Mouse (Mus musculus) hindbrain, embryonic 16.5 days (tissue): Measurements from ENCODE around the gene Pkd1l2. TPM values are rescaled to one million over a fixed set of nuclear protein-coding genes. Genes with fewer than 3 reads are reported as not detected.

Source experiments
- ATAC-seq: fragments of 200-750 bp; cut with Nextera tagmentation; 2 replicates; pipeline ENCODE4 v1.8.0; 2017; ENCODE audit warnings: moderate TSS enrichment, moderate library complexity
- H3K27ac ChIP-seq: fragments of 300-500 bp; sonication (generic); 2 replicates; pipeline ENCODE4 v1.5.1; 2014; ENCODE audit warnings: low read depth, mild to moderate bottlenecking, control low read depth, low read length, moderate library complexity
- H3K27me3 ChIP-seq: fragments of 300-500 bp; sonication (generic); replicated peaks from 2 replicates; pipeline ENCODE4 v1.6.1; 2014; ENCODE audit warnings: low read length; ENCODE audit not compliant: control insufficient read depth, insufficient read depth
- H3K36me3 ChIP-seq: fragments of 300-500 bp; sonication (generic); 2 replicates; pipeline ENCODE4 v1.6.1; 2014; ENCODE audit warnings: mild to moderate bottlenecking, low read length, moderate library complexity, mixed read lengths; ENCODE audit not compliant: control insufficient read depth, insufficient read depth
- H3K4me1 ChIP-seq: fragments of 300-500 bp; sonication (generic); 2 replicates; pipeline ENCODE4 v1.6.1; 2014; ENCODE audit warnings: low read depth, low read length; ENCODE audit not compliant: control insufficient read depth, insufficient read depth
- H3K4me2 ChIP-seq: fragments of 300-500 bp; sonication (generic); 2 replicates; pipeline ENCODE4 v1.6.1; 2014; ENCODE audit warnings: mild to moderate bottlenecking, low read length, control low read depth, moderate library complexity
- H3K4me3 ChIP-seq: fragments of 300-500 bp; sonication (generic); 2 replicates; pipeline ENCODE4 v1.5.1; 2014; ENCODE audit warnings: mild to moderate bottlenecking, low read length, control low read depth, moderate library complexity
- H3K9ac ChIP-seq: fragments of 300-500 bp; sonication (generic); 2 replicates; pipeline ENCODE4 v1.6.1; 2014; ENCODE audit warnings: low read depth, mild to moderate bottlenecking, control low read depth, low read length, moderate library complexity
- H3K9me3 ChIP-seq: fragments of 300-500 bp; sonication (generic); 2 replicates; pipeline ENCODE4 v1.6.1; 2014; ENCODE audit warnings: mild to moderate bottlenecking, low read length, moderate library complexity; ENCODE audit not compliant: control insufficient read depth
- WGBS: fragments of 180-500 bp; shearing (Covaris S2); extraction: QIAGEN DNeasy Blood & Tissue Kit; methylation state at CpG from one replicate; pipeline ENCODE4 v1.1.7; 2014; 5-methylcytosine and 5-hydroxymethylcytosine counted together
- polyA plus RNA-seq: library from polyadenylated mRNA; unstranded; fragments of >200 nt; fragmentation: Nextera tagmentation; extraction: Ambion mirVana; gene quantifications from 2 replicates; pipeline ENCODE4 v1.2.1, GENCODE M21; 2015

The Pkd1l2 gene
- 0.05 TPM in 2 replicates for polyA plus RNA-seq

GRCm38 (mm10) chr8:117082399-117082872, at the start of gene Pkd1l2:
Pkd1l2 (minus strand) TSS chr8:117082449.
- no peaks in the 10 kb centered on the region for H3K9me3 ChIP-seq
- no peaks in the 10 kb centered on the region for H3K4me1 ChIP-seq
- ATAC-seq: no peak
- no peaks in the 10 kb centered on the region for H3K36me3 ChIP-seq
- no peak within 1 kb of the TSS for H3K4me3 ChIP-seq
- WGBS: 91% methylated on average over 8 of the region's 8 CpGs
- no peak within 1 kb of the TSS for H3K4me2 ChIP-seq
- H3K27me3 ChIP-seq: no peaks in the 10 kb centered on the region
- H3K27ac ChIP-seq: no peak within 1 kb of the TSS
- H3K9ac ChIP-seq: no peak within 1 kb of the TSS

GRCm38 (mm10) chr8:117127063-117127462, 44.8 kb upstream of the Pkd1l2 start:
- Histone ChIP-seq H3K36me3 (no peaks in the 10 kb centered on the region), H3K4me3 (no peak overlapping the region), H3K27me3 (no peaks in the 10 kb centered on the region), H3K9me3 (no peaks in the 10 kb centered on the region), H3K4me1 (no peaks in the 10 kb centered on the region), H3K9ac (no peak overlapping the region), H3K4me2 (no peak overlapping the region), H3K27ac (no peak overlapping the region)
- 88% methylated on average over 8 of the region's 8 CpGs for WGBS
- ATAC-seq: no peak

GRCm38 (mm10) chr8:117126411-117126810, 44.2 kb upstream of the Pkd1l2 start:
- no peaks in the 10 kb centered on the region for H3K4me1 ChIP-seq
- no peak overlapping the region for H3K4me3 ChIP-seq
- ATAC-seq: no peak
- H3K9ac ChIP-seq: no peak overlapping the region
- WGBS: 95% methylated on average over 3 of the region's 3 CpGs
- no peak overlapping the region for H3K27ac ChIP-seq
- no peak overlapping the region for H3K4me2 ChIP-seq
- no peaks in the 10 kb centered on the region for H3K27me3 ChIP-seq
- no peaks in the 10 kb centered on the region for H3K9me3 ChIP-seq
- no peaks in the 10 kb centered on the region for H3K36me3 ChIP-seq

DNA sequence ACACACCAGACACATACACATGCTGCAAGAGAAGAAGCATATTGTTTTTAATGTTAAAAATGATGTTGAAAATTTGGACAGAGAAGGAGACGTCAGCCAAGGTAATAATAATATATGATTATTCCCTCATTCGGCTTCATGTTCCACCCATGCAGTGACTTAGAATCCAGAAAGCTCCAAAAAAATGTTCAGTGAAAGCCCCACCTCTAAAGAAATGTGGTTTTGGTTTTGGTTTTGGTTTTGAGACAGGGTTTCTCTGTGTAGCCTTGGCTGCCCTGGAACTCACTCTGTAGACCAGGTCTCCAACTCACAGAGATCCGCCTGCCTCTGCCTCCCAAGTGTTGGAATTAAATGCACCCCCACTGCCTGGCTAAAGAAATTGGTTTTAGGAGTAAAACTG, 43.6 kb upstream of the Pkd1l2 start:
- Histone ChIP-seq H3K4me3 (no peak overlapping the region), H3K4me1 (no peaks in the 10 kb centered on the region), H3K9ac (no peak overlapping the region), H3K4me2 (no peak overlapping the region), H3K27ac (no peak overlapping the region), H3K36me3 (no peaks in the 10 kb centered on the region), H3K9me3 (no peaks in the 10 kb centered on the region), H3K27me3 (no peaks in the 10 kb centered on the region)
- 97% methylated on average over 3 of the region's 3 CpGs for WGBS
- ATAC-seq: no peak

DNA sequence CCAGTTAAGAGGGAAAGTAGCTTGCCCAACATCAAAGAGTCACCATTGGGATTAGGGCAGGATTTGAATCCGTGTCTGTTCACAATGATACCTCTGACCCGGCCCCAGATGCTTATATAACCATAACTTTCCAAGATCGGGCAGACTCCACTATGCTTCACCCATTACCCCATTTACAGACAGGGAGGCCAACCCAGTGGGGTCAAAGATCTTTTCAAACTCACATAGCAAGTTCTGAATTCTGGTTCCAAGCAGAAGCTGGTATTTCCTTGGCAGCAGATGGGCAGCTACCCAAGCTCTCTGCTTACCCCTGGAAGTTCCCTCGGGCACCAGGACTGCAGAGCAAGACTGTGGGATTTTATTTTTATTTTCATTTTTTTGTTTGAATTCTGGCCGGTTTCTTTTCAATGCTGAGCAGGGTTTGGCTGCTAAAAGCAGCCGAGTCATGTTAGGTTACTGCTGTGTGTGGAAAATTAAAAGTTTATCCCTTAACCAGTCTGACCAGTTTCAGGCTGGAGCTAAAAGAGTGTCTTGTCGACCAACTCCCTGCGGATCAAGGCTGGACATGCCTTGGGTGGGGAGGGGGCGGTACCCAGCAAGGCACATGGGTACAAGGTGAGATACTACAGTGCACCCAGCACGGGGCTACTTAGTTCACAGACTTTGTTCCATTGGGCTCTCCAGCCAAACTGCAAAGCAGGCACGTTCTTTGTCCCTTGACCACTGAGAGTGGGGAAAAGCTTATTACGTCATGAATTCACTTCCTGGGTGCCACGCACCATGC, 41.8 kb upstream of the Pkd1l2 start:
- H3K4me1 ChIP-seq: no peaks in the 10 kb centered on the region

GRCm38 (mm10) chr8:117121277-117121676, 39.0 kb upstream of the Pkd1l2 start:
- no peak for ATAC-seq
- WGBS: 59% methylated on average over 8 of the region's 8 CpGs
- Histone ChIP-seq H3K4me2 (no peak overlapping the region), H3K4me3 (no peak overlapping the region), H3K4me1 (no peaks in the 10 kb centered on the region), H3K27me3 (no peaks in the 10 kb centered on the region), H3K9ac (no peak overlapping the region), H3K9me3 (no peaks in the 10 kb centered on the region), H3K36me3 (no peaks in the 10 kb centered on the region), H3K27ac (no peak overlapping the region)

More for the DNA sequence above, 41.8 kb upstream of the Pkd1l2 start:
- H3K4me3 ChIP-seq: no peak overlapping the region
- 82% methylated on average over 13 of the region's 13 CpGs for WGBS
- ATAC-seq: no peak
- no peak overlapping the region for H3K9ac ChIP-seq
- no peak overlapping the region for H3K4me2 ChIP-seq
- H3K36me3 ChIP-seq: no peaks in the 10 kb centered on the region
- no peaks in the 10 kb centered on the region for H3K27me3 ChIP-seq
- H3K27ac ChIP-seq: no peak overlapping the region
- no peaks in the 10 kb centered on the region for H3K9me3 ChIP-seq

DNA sequence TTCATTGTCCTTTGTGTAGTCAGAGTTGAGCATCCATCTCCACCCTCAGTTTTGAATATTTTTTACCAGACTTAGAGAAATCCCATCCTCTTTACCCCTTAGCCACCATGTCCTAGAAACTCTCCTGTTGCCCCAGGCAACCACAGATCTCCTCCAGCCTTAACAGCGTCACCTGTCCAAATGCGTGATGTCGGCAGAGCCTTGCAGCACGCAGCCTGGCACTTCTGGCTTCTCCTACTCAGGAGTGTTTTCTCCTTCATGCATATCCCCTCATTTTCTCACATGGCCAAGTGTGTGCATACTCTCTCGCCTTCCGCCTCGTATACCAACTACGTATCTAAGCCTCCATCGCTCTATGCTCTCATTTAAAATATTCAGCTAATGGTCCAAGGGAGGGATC, 36.2 kb upstream of the Pkd1l2 start:
- Histone ChIP-seq H3K4me2 (no peak overlapping the region), H3K4me1 (peaks cover 4% of the 10 kb centered on the region), H3K9ac (no peak overlapping the region), H3K27ac (no peak overlapping the region), H3K4me3 (no peak overlapping the region), H3K9me3 (no peaks in the 10 kb centered on the region), H3K27me3 (no peaks in the 10 kb centered on the region), H3K36me3 (no peaks in the 10 kb centered on the region)
- ATAC-seq: no peak
- WGBS: 85% methylated on average over 9 of the region's 9 CpGs

DNA sequence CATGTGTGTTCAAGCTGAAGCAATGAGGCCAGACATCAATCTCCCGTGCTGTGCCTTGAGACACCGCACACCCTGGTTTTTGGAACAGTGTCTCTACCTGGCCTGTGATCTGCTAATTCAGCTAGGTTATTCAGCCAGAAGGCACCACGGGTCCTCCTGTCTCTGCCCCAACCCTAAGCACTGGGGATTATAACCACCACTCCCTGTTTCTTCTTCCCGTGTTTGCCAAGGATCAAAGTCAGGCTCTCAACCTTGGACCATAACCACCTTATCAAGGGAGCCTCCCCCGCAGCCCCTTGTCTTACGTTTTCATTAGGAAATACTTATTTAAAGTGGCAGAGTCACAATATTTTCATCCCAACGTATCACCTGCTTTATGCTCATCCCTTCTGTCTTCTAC, 34.3 kb upstream of the Pkd1l2 start:
- Histone ChIP-seq H3K4me2 (no peak overlapping the region), H3K4me3 (no peak overlapping the region), H3K27me3 (no peaks in the 10 kb centered on the region), H3K36me3 (no peaks in the 10 kb centered on the region), H3K9ac (no peak overlapping the region), H3K27ac (no peak overlapping the region), H3K9me3 (no peaks in the 10 kb centered on the region), H3K4me1 (peaks cover 4% of the 10 kb centered on the region)
- ATAC-seq: no peak
- 77% methylated on average over 7 of the region's 7 CpGs for WGBS

DNA sequence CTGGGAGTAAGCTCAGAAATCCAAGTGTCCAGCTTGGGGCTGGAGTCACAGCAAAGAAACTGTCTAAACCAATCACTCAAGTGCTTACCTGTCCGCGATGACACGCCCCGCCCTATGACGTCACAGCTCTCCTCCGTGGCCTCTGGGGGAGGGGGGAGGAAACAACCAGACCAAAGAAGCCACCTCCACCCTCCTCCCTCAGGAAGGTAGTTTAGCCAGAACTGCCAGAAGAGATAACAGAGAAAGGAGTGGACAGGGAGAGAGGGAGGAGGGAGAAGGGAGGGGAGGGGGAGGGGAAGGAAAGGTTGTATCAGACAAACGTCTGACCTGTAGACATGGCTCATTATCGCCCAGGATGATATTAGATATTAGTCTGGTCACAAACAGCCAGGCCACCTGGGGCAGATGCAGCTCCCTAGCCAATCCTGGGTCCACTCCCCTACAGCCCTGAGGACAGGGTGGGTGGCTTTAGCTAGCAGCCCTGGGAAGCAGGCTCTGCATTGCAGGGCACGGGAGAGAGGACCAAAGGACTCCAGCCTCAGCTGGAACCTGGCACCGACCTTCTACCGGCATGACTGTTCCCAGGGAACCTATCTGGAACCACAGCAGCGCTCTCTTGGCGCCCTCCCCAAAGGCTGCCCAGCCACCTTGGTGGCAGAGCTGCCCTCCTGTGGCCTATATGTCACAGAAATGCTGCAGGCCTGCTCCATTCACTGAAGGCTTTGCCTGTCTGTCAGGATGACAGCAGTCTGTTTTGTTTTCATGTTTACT, 33.6 kb upstream of the Pkd1l2 start:
- H3K27me3 ChIP-seq: no peaks in the 10 kb centered on the region
- 16% methylated on average over 13 of the region's 13 CpGs for WGBS
- H3K4me2 ChIP-seq: peak overlapping the region; percentile 27; the same call in 1 of the 2 replicates
- no peak overlapping the region for H3K9ac ChIP-seq
- ATAC-seq: no peak
- no peak overlapping the region for H3K27ac ChIP-seq
- no peaks in the 10 kb centered on the region for H3K9me3 ChIP-seq
- H3K4me1 ChIP-seq: peaks cover 4% of the 10 kb centered on the region
- no peaks in the 10 kb centered on the region for H3K36me3 ChIP-seq
- H3K4me3 ChIP-seq: no peak overlapping the region
